Mouse (Mus musculus) stomach, embryonic 14.5 days (tissue): ENCODE measurements around the gene Khdc1a. TPM values are rescaled to one million over a fixed set of nuclear protein-coding genes. Genes with fewer than 3 reads are reported as not detected.
"Not testable (repeated sequence)": the region's sequence is repeated elsewhere in the genome, so short reads cannot be mapped to it uniquely, and the experiment has no call there.

ENCODE experiments used
- ATAC-seq: fragments of 200-750 bp; cut with Nextera tagmentation; 2 replicates; pipeline ENCODE4 v1.8.0; 2017; ENCODE audit warnings: low read depth, moderate TSS enrichment; ENCODE audit not compliant: insufficient number of reproducible peaks, insufficient read depth, low FRiP score
- H3K27ac ChIP-seq: fragments of 300-500 bp; sonication (generic); 2 replicates; pipeline ENCODE4 v1.5.1; 2014; ENCODE audit warnings: mild to moderate bottlenecking, low read length, moderate library complexity, mixed read lengths
- H3K27me3 ChIP-seq: fragments of 300-500 bp; sonication (generic); 2 replicates; pipeline ENCODE4 v1.6.1; 2014; ENCODE audit warnings: low read length, control low read depth, mixed read lengths; ENCODE audit not compliant: control insufficient read depth, insufficient read depth
- H3K36me3 ChIP-seq: fragments of 300-500 bp; sonication (generic); 2 replicates; pipeline ENCODE4 v1.6.1; 2014; ENCODE audit warnings: mild to moderate bottlenecking, control low read depth, low read length, moderate library complexity, mixed read lengths; ENCODE audit not compliant: control insufficient read depth, insufficient read depth
- H3K4me1 ChIP-seq: fragments of 300-500 bp; sonication (generic); 2 replicates; pipeline ENCODE4 v1.6.1; 2014; ENCODE audit warnings: low read length, control low read depth, mixed read lengths; ENCODE audit not compliant: control insufficient read depth, insufficient read depth
- H3K4me2 ChIP-seq: fragments of 300-500 bp; sonication (generic); replicated peaks from 2 replicates; pipeline ENCODE4 v1.6.1; 2014; ENCODE audit warnings: low read depth, low read length, control low read depth
- H3K4me3 ChIP-seq: fragments of 300-500 bp; sonication (generic); 2 replicates; pipeline ENCODE4 v1.5.1; 2014; ENCODE audit warnings: low read depth, low read length, control low read depth
- H3K9ac ChIP-seq: fragments of 300-500 bp; sonication (generic); replicated peaks from 2 replicates; pipeline ENCODE4 v1.6.1; 2014; ENCODE audit warnings: low read depth, mild to moderate bottlenecking, control low read depth, low read length, moderate library complexity, mixed read lengths
- H3K9me3 ChIP-seq: fragments of 300-500 bp; sonication (generic); 2 replicates; pipeline ENCODE4 v1.6.1; 2016; ENCODE audit warnings: low read depth, low read length, control low read depth; ENCODE audit not compliant: control insufficient read depth
- WGBS: fragments of 180-500 bp; shearing (Covaris S2); extraction: QIAGEN DNeasy Blood & Tissue Kit; methylation state at CpG from one replicate; pipeline ENCODE4 v1.1.7; 2014; 5-methylcytosine and 5-hydroxymethylcytosine counted together
- polyA plus RNA-seq: library from polyadenylated mRNA; unstranded; fragments of >200 nt; fragmentation: Nextera tagmentation; extraction: Ambion mirVana; gene quantifications from 2 replicates; pipeline ENCODE4 v1.2.1, GENCODE M21; 2014

Gene Khdc1a
- polyA plus RNA-seq, 1 experiment from 2014 or later, result not detected

GRCm38 (mm10) chr1:21340745-21341144 lies 8.7 kb upstream of the Khdc1a start:
- Histone ChIP-seq H3K9ac (no peak overlapping the region), H3K27ac (no peak overlapping the region), H3K36me3 (no peaks in the 10 kb centered on the region), H3K27me3 (no peaks in the 10 kb centered on the region), H3K4me1 (no peaks in the 10 kb centered on the region), H3K4me3 (no peak overlapping the region), H3K9me3 (no peaks in the 10 kb centered on the region), H3K4me2 (no peak overlapping the region)
- WGBS, result 92% methylated on average over 1 of the region's 1 CpGs
- ATAC-seq, result no peak

GRCm38 (mm10) chr1:21344253-21344652 lies 5.2 kb upstream of the Khdc1a start:
- no peak overlapping the region for H3K4me2 ChIP-seq
- no peak overlapping the region for H3K27ac ChIP-seq
- H3K4me1 ChIP-seq, result no peaks in the 10 kb centered on the region
- no peak overlapping the region for H3K4me3 ChIP-seq
- no peak overlapping the region for H3K9ac ChIP-seq
- no peaks in the 10 kb centered on the region for H3K9me3 ChIP-seq
- no peaks in the 10 kb centered on the region for H3K27me3 ChIP-seq
- 70% methylated on average over 4 of the region's 4 CpGs for WGBS
- no peaks in the 10 kb centered on the region for H3K36me3 ChIP-seq
- no peak for ATAC-seq

- H3K4me2 ChIP-seq, H3K27ac ChIP-seq, ATAC-seq, H3K4me3 ChIP-seq, H3K4me1 ChIP-seq, H3K27me3 ChIP-seq, H3K9ac ChIP-seq, H3K36me3 ChIP-seq, H3K9me3 ChIP-seq: not testable (repeated sequence)
- WGBS, result 84% methylated on average over 7 of the region's 7 CpGs
Observed at GRCm38 (mm10) chr1:21344752-21345151, 4.7 kb upstream of the Khdc1a start.

GRCm38 (mm10) chr1:21368031-21368430 lies 18.6 kb downstream of the Khdc1a start, which contains the start of gene Khdc1c:
TSS of gene Khdc1c (plus strand) at chr1:21368331.
- H3K9me3 ChIP-seq, ATAC-seq, H3K27ac ChIP-seq, H3K4me3 ChIP-seq, H3K36me3 ChIP-seq, H3K4me2 ChIP-seq, H3K4me1 ChIP-seq, H3K9ac ChIP-seq, H3K27me3 ChIP-seq: not testable (repeated sequence)
- 74% methylated on average over 1 of the region's 1 CpGs for WGBS

- H3K36me3 ChIP-seq, result no peaks in the 10 kb centered on the region
- no peak within 1 kb of the TSS for H3K9ac ChIP-seq
- no peaks in the 10 kb centered on the region for H3K27me3 ChIP-seq
- no peak for ATAC-seq
- no peaks in the 10 kb centered on the region for H3K4me1 ChIP-seq
- WGBS, result 94% methylated on average over 1 of the region's 1 CpGs
- H3K4me2 ChIP-seq, result no peak within 1 kb of the TSS
- H3K4me3 ChIP-seq, result no peak within 1 kb of the TSS
- no peaks in the 10 kb centered on the region for H3K9me3 ChIP-seq
- H3K27ac ChIP-seq, result no peak within 1 kb of the TSS
Observed at GRCm38 (mm10) chr1:21383256-21383655, 33.8 kb downstream of the Khdc1a start, which contains the start of gene Khdc1b. TSS of gene Khdc1b (plus strand) at chr1:21383556.

GRCm38 (mm10) chr1:21391138-21391671 lies 41.8 kb downstream of the Khdc1a start:
- peak; percentile 59; the same call in 1 of the 2 replicates for ATAC-seq
- H3K9me3 ChIP-seq, result no peaks in the 10 kb centered on the region
- no peak overlapping the region for H3K4me3 ChIP-seq
- no peak overlapping the region for H3K4me2 ChIP-seq
- no peaks in the 10 kb centered on the region for H3K36me3 ChIP-seq
- WGBS, result 49% methylated on average over 6 of the region's 6 CpGs
- no peak overlapping the region for H3K9ac ChIP-seq
- H3K27me3 ChIP-seq, result no peaks in the 10 kb centered on the region
- no peaks in the 10 kb centered on the region for H3K4me1 ChIP-seq
- no peak overlapping the region for H3K27ac ChIP-seq

Other genes with a start within 250 kb of the Khdc1a start
- 12.8 and 15.2 TPM in 2 replicates for gene Tmem14a, start 131.1 kb upstream of the Khdc1a start, polyA plus RNA-seq
- gene Gsta3, start 109.1 kb upstream of the Khdc1a start, polyA plus RNA-seq, result 3.3 and 6.4 TPM in 2 replicates
- not detected in 2 replicates for gene Khdc1c, start 18.7 kb downstream of the Khdc1a start, polyA plus RNA-seq
- gene Khdc1b, start 33.9 kb downstream of the Khdc1a start, polyA plus RNA-seq, result 0.14 and 0.22 TPM in 2 replicates